In the genomic region with DNA sequence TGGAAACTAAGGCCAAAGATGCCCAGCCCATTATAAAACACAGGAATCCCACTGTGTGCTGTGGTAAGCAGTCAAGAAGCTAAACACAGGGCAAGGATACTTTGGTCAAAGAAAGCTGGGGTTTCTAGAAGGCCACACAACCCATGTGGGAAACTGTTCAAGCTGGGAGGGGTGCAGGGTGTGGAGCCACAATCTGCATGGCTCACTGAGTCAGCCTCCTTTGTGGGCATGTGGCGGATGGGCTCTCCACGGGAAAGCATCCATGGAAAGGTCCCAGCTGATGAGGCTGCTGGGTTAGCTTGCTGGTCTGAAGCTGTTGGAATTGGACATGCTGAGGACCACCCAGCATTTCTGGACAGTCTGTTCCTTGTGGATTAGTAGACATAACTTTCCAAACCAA, we compare ENCODE assay signal across 13 mouse cellular contexts.
"Had no signal": no experiment of that assay in that cellular context is flagged by ENCODE, and none has a peak within 500 bp of the region (broad histone marks: within the 10 kb centered on the region; RNA-seq: fewer than 3 reads in every experiment).

No protein-coding gene starts in this region.

- H3K4me2 ChIP-seq: liver, embryonic 12.5 days; lung, embryonic 15.5 days; midbrain, embryonic 12.5 days had no signal

- H3K4me3 ChIP-seq: layer of hippocampus, adult 2 months; liver, embryonic 12.5 days; lung, embryonic 15.5 days; midbrain, embryonic 12.5 days had no signal

- H3K27ac ChIP-seq: layer of hippocampus, adult 2 months; liver, embryonic 12.5 days; lung, embryonic 15.5 days; midbrain, embryonic 12.5 days had no signal

- DNase-seq: kidney, adult 18-20 months; kidney, postnatal 10 days; kidney, postnatal 4 days; left cerebral cortex, postnatal 4 days; right cerebral cortex, adult 18-20 months; right cerebral cortex, postnatal 25 days; thymus, adult 18-20 months; thymus, postnatal 14 days had no signal

- H3K27me3 ChIP-seq: liver, embryonic 12.5 days; lung, embryonic 15.5 days had no signal

- H3K4me1 ChIP-seq: lung, embryonic 15.5 days had no signal

- ATAC-seq: liver, embryonic 12.5 days; midbrain, embryonic 16.5 days had no signal

- H3K9ac ChIP-seq: liver, embryonic 12.5 days; lung, embryonic 15.5 days; midbrain, embryonic 12.5 days had no signal

- H3K36me3 ChIP-seq: lung, embryonic 15.5 days had no signal

- H3K9me3 ChIP-seq: liver, embryonic 12.5 days; lung, embryonic 15.5 days; midbrain, embryonic 12.5 days had no signal
